Mouse (Mus musculus): ENCODE measurements at regions not wholly inside any gene's neighbourhood (a gene's known extent, or its start where the extent isn't known, plus 50 kb on each side); places are given as distances from the start of the nearest gene placed in this dataset.
A peak's percentile ranks its signal among the peaks of the same experiment; 100 is the strongest.

- TF ChIP-seq USF1 (IDR thresholded peaks at IDR 0.05; ENCODE audit: low read depth) (no peak), MYOD1 (IDR thresholded peaks at IDR 0.05; ENCODE audit: control insufficient read depth, insufficient read length, low read depth) (no peak), MYOG (IDR thresholded peaks at IDR 0.05; ENCODE audit: control insufficient read depth, extremely low read depth, insufficient read length) (no peak), MAX (IDR thresholded peaks at IDR 0.05) (no peak), CEBPB (IDR thresholded peaks at IDR 0.05; ENCODE audit: low read depth) (no peak), FOSL1 (IDR thresholded peaks at IDR 0.05; ENCODE audit: insufficient read depth, low read length, poor library complexity, severe bottlenecking) (no peak)
- Histone ChIP-seq H3K4me3 (ENCODE audit: insufficient read depth, poor library complexity, severe bottlenecking) (no peak overlapping the region), H3K79me2 (ENCODE audit: control insufficient read depth, insufficient read depth) (no peaks in the 10 kb centered on the region), H3K27me3 (ENCODE audit: control insufficient read depth, insufficient read depth, insufficient read length) (no peaks in the 10 kb centered on the region), H3K79me3 (ENCODE audit: low read depth) (no peaks in the 10 kb centered on the region), H3K36me3 (ENCODE audit: control insufficient read depth, insufficient read depth) (no peaks in the 10 kb centered on the region), H3ac (ENCODE audit: control insufficient read depth, insufficient read length, low read depth) (no peak overlapping the region)
These were observed 177.6 kb upstream of the Map3k7 start for GRCm38 (mm10) chr4:31786284-31786683.

DNA sequence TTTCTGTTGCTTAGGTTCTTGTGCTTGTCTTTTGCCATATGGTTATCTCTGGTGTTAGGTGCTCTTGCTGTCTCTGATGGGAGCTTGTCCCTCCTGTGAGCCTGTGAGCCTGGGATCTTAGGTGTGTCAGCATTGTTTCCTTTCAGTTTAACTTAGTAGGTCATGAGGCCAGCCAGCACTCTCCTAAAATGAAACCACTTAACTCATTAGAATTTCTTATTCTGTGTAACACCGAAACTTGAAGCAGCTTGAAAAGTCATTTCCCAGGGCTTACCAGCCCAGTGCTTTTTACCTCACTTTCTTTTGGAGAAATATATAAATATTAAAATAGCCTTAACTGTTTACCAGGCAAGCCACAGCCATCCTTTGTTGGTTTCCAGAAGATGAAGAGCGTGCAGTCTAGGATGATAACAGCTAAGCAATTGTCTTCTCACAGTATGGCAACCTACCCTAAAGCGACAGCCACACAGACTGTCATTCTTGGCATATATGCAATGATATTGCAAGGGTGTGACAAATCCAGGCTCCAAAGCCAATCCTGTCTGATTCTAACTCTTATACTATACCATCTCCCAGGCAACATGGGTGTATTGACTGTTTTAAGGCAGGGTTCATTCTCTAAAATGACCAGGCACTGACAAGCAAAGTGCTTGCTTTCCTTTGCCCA, 146.2 kb upstream of the Map3k7 start:
- TF ChIP-seq FOSL1 (IDR thresholded peaks at IDR 0.05; ENCODE audit: insufficient read depth, low read length, poor library complexity, severe bottlenecking) (no peak), CEBPB (IDR thresholded peaks at IDR 0.05; ENCODE audit: low read depth) (no peak), USF1 (IDR thresholded peaks at IDR 0.05; ENCODE audit: low read depth) (no peak), MYOG (IDR thresholded peaks at IDR 0.05; ENCODE audit: control insufficient read depth, extremely low read depth, insufficient read length) (no peak), CTCF (IDR thresholded peaks at IDR 0.05; ENCODE audit: control insufficient read depth, insufficient read depth, insufficient read length) (no peak), MYOD1 (IDR thresholded peaks at IDR 0.05; ENCODE audit: control insufficient read depth, insufficient read length, low read depth) (no peak), MAX (IDR thresholded peaks at IDR 0.05) (no peak)

DNA sequence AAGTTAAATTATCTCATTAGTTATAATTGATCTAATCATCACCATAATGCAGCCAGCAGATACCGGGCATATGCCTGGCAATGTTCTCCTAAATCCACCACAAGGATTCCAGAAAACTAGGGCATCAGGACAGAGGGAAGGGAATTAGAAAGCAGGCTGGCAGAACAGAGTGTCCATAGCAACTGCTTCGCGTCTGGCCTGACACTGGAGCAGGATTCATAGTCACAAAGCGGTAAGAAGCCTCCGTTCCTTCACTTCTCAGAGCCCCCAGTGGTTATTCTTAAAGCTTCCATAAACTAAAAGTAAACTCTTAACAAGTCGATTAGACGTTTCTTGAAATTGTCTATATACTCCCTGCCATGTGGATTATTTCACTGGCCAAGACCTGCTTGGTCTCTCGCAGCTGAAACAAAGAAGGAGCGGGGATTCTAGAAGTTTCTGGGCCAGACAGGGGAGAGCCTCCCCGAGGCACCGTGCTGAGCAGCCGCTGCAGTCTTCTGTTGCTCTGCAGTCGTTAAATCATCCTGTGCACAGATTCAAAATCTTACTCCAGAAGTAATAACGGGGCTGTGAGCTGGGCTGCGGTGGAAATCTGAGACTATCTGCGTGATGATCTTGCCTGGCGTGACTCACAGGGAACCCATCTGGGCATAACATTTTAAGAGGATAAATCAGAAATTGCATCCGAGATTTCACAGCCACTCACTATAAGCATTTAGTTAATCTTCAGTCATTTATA, 144.2 kb upstream of the Map3k7 start:
- Histone ChIP-seq H3ac (ENCODE audit: control insufficient read depth, insufficient read length, low read depth) (peak overlapping the region; percentile 3), H3K27me3 (ENCODE audit: control insufficient read depth, insufficient read depth, insufficient read length) (no peaks in the 10 kb centered on the region), H3K36me3 (ENCODE audit: control insufficient read depth, insufficient read depth) (no peaks in the 10 kb centered on the region), H3K79me2 (ENCODE audit: control insufficient read depth, insufficient read depth) (no peaks in the 10 kb centered on the region), H3K79me3 (ENCODE audit: low read depth) (no peaks in the 10 kb centered on the region), H3K4me3 (ENCODE audit: insufficient read depth, poor library complexity, severe bottlenecking) (no peak overlapping the region)
- TF ChIP-seq MYOD1 (IDR thresholded peaks at IDR 0.05; ENCODE audit: control insufficient read depth, insufficient read length, low read depth) (peak; percentile 19), MAX (IDR thresholded peaks at IDR 0.05) (no peak), MYOG (IDR thresholded peaks at IDR 0.05; ENCODE audit: control insufficient read depth, extremely low read depth, insufficient read length) (no peak), CEBPB (IDR thresholded peaks at IDR 0.05; ENCODE audit: low read depth) (no peak), USF1 (IDR thresholded peaks at IDR 0.05; ENCODE audit: low read depth) (no peak), FOSL1 (IDR thresholded peaks at IDR 0.05; ENCODE audit: insufficient read depth, low read length, poor library complexity, severe bottlenecking) (peak; percentile 20), CTCF (IDR thresholded peaks at IDR 0.05; ENCODE audit: control insufficient read depth, insufficient read depth, insufficient read length) (no peak)

More for the DNA sequence above, 146.2 kb upstream of the Map3k7 start:
- Histone ChIP-seq H3K79me3 (ENCODE audit: low read depth) (no peaks in the 10 kb centered on the region), H3K27me3 (ENCODE audit: control insufficient read depth, insufficient read depth, insufficient read length) (no peaks in the 10 kb centered on the region), H3K4me3 (ENCODE audit: insufficient read depth, poor library complexity, severe bottlenecking) (no peak overlapping the region), H3ac (ENCODE audit: control insufficient read depth, insufficient read length, low read depth) (no peak overlapping the region), H3K79me2 (ENCODE audit: control insufficient read depth, insufficient read depth) (no peaks in the 10 kb centered on the region), H3K36me3 (ENCODE audit: control insufficient read depth, insufficient read depth) (no peaks in the 10 kb centered on the region)

GRCm38 (mm10) chr4:31823574-31824348, 140.1 kb upstream of the Map3k7 start:
- Histone ChIP-seq H3K79me3 (ENCODE audit: low read depth) (no peaks in the 10 kb centered on the region), H3K79me2 (ENCODE audit: control insufficient read depth, insufficient read depth) (no peaks in the 10 kb centered on the region), H3K27me3 (ENCODE audit: control insufficient read depth, insufficient read depth, insufficient read length) (no peaks in the 10 kb centered on the region), H3K4me3 (ENCODE audit: insufficient read depth, poor library complexity, severe bottlenecking) (no peak overlapping the region), H3K36me3 (ENCODE audit: control insufficient read depth, insufficient read depth) (no peaks in the 10 kb centered on the region), H3ac (ENCODE audit: control insufficient read depth, insufficient read length, low read depth) (no peak overlapping the region)
- TF ChIP-seq MYOG (IDR thresholded peaks at IDR 0.05; ENCODE audit: control insufficient read depth, extremely low read depth, insufficient read length) (no peak), CEBPB (IDR thresholded peaks at IDR 0.05; ENCODE audit: low read depth) (no peak), CTCF (IDR thresholded peaks at IDR 0.05; ENCODE audit: control insufficient read depth, insufficient read depth, insufficient read length) (no peak), MAX (IDR thresholded peaks at IDR 0.05) (no peak), FOSL1 (IDR thresholded peaks at IDR 0.05; ENCODE audit: insufficient read depth, low read length, poor library complexity, severe bottlenecking) (no peak), USF1 (IDR thresholded peaks at IDR 0.05; ENCODE audit: low read depth) (no peak), MYOD1 (IDR thresholded peaks at IDR 0.05; ENCODE audit: control insufficient read depth, insufficient read length, low read depth) (no peak)

Measured in C2C12 (cell line).